Mouse (Mus musculus) layer of hippocampus, adult 11-12 months (tissue): ENCODE results near the gene Kcnj1.

Experiments used
- DNase-seq: peaks from one replicate; pipeline ENCODE4 v3.0.0; 2022; ENCODE audit warnings: low spot score

Kcnj1 gene

GRCm38 (mm10) chr9:32400212-32400611, 27.9 kb downstream of the Kcnj1 start:
- no peak for DNase-seq

- DNase-seq = no peak
Measured at GRCm38 (mm10) chr9:32400662-32401161, 28.4 kb downstream of the Kcnj1 start.

GRCm38 (mm10) chr9:32405191-32405925, 33.1 kb downstream of the Kcnj1 start:
- DNase-seq = peak; percentile 76

DNA sequence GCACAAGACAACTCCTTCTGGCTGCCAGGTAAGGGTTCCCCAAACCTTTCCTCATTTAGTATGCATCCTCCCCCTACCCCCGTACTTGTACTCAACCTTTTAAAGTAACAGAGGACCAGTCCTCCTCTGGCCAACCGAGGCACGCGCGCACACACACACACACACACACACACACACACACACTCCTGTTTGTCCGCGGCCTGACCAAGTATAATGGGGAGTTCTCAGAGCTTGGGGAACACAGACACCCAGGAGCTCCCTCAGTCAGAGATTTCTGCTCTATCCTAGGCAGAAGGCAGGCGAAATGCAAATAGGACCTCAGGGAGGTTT, 36.4 kb downstream of the Kcnj1 start:
- no peak for DNase-seq

DNA sequence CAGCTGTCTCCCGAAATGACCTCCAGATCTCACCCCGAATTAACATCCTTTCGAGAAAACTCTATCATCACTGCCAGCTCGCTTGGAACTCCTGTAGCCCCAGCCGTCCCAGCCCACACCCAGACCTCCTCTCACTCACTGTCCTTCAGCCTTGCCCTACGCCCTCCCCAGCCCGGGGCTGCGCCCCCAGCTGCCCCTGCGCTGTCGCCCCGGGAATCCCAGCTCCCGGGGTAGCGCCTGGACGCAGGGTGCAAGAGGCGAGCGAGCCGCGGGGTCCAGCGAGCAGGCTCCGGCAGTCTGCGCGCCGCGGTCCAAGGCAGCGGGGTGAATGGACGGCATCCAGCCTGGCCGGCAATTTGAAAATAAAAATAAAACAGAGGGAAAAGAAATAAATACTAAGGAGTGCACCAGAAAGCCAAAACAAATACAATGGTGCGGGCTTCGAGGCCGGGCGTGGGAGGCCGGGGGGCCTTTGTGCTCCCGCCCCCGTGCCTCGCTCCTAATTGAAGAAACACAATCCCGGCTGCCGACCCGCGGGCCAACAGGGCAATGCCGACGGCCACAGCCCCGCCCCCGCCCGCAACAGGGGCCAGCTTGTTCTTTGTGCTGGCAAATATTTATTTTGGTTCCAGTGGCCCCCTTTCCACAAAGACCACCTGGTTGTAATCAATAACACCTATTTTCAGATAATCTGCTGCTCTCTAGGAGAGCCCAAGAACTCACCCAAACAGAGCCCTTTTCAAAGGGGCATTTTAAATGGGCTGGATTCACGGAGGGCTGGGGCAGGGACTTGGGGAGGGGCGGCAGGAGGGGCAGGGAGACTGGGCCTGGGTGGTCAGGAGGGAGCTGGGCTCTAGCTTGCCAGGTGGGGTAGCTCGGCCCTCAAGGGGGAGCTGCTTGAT, 37.0 kb downstream of the Kcnj1 start:
- DNase-seq = no peak

DNA sequence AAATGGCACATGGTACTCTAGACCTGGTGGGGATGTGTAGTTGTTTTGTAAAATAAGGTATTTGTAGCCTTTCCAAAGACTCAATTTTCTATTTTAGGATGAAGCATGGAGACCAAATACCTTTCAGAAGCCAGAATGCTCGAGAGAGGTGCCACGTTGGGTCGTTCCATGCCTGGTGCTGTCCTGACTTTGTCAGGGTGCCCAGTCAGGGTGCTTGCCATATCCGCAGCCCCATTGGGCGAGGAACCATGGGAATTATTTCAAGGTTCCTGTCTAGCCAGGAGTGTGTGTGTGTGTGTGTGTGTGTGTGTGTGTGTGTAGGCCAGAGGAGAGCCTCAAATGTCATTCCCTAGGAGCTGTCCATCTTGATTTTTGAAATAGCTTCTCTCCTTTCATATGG, 38.4 kb downstream of the Kcnj1 start:
- no peak for DNase-seq

DNA sequence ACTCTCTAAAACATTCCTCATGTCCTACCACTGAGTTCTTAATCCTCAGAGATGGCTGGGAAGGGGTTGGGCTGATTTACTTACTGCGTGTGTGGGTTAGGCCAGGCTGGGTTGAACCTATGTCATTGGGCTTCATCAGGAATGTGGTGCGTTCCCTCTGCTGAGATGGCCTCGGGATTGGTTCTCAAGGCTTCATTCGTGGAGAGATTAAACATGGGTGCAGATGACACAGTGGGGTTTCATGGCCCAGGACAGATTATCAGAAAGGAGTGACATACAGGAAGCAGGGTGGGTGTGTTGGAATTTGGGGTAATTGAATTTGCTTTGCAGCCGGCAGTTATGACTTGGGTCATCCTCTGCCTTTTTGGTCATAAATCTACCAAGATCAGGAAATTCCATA, 39.2 kb downstream of the Kcnj1 start:
- no peak for DNase-seq

DNA sequence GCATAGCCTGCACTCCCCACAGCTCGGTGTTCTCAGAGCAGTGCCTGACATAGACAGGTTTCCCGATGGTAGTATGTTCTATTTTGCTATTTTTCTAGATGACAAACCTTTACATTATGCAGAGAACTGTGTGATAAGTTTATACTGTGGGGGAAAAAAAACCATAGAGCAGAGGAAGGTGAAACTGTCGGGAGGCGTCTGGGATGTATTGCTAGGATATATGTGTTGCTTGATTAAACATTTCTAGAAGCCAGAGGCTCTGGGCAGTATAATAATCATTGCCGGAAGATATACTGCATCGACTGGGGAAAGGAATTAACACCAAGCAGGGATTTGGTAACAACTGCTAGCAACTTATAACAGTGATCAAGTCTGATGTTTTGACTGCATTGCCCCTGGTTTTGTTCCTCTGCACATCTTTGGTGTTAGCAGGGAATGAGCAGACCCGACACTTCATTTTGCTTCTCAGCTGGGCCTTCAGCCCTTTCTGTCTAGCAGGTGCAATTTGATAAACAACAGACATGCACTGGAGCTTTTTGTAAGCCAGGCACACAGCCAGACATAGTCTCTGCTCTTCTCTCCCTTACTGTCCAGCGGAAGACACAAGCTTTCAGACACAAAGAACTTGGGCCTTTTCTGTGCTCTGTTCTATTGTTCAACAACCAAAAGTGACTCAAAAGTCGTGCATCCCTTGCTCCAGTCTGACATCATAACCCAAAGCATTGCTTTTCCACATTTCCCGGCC, 40.7 kb downstream of the Kcnj1 start:
- no peak for DNase-seq

- no peak for DNase-seq
Measured at GRCm38 (mm10) chr9:32414956-32415355, 42.7 kb downstream of the Kcnj1 start.

- no peak for DNase-seq
Measured at GRCm38 (mm10) chr9:32415952-32416351, 43.7 kb downstream of the Kcnj1 start.

GRCm38 (mm10) chr9:32417466-32418116, 45.3 kb downstream of the Kcnj1 start:
- no peak for DNase-seq

GRCm38 (mm10) chr9:32420711-32421110, 48.4 kb downstream of the Kcnj1 start:
- DNase-seq = no peak

DNA sequence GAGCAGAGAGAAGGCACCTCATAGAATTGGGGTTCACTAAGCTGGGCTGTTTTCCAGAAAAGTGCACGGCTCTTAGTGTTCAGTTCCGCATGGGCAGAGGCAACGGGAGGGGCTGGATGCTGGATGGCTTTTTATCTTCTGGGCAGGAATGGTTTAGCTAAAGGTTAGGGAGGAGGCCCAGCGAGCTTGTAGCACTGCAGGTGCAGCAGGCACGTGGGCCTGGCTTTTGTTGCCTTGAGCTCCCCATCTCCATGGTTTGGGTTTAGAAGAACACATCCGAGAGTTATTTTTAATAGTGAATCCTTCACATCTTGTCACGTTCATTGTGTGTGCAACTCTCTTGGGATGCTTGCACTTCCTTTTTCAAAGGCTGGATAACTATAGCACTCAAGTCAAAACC, 53.0 kb downstream of the Kcnj1 start:
- DNase-seq = no peak

DNA sequence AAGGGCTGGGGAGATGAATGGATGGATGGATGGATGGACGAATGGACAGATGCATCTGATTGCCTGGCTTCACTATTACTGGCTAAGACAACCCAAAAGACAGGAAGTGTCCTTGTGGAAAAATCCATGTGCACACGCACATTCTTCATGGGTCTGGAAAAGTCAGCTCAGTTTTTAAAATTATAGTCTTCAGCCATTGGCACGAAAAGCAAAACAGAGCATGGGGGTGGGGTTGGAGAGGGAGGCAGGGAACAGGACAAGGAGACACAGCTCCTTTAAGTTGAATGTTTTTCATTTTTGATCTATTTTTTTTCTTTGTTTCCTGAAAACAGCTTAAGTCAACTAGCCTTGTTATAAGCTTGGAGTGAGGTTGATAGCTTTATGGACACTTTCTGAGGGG, 58.8 kb downstream of the Kcnj1 start:
- DNase-seq = no peak

GRCm38 (mm10) chr9:32434241-32435213, 62.2 kb downstream of the Kcnj1 start:
- peak; percentile 5 for DNase-seq

GRCm38 (mm10) chr9:32443115-32443514, 70.8 kb downstream of the Kcnj1 start:
- DNase-seq = no peak

- DNase-seq = no peak
Measured at GRCm38 (mm10) chr9:32443817-32444216, 71.5 kb downstream of the Kcnj1 start.

DNA sequence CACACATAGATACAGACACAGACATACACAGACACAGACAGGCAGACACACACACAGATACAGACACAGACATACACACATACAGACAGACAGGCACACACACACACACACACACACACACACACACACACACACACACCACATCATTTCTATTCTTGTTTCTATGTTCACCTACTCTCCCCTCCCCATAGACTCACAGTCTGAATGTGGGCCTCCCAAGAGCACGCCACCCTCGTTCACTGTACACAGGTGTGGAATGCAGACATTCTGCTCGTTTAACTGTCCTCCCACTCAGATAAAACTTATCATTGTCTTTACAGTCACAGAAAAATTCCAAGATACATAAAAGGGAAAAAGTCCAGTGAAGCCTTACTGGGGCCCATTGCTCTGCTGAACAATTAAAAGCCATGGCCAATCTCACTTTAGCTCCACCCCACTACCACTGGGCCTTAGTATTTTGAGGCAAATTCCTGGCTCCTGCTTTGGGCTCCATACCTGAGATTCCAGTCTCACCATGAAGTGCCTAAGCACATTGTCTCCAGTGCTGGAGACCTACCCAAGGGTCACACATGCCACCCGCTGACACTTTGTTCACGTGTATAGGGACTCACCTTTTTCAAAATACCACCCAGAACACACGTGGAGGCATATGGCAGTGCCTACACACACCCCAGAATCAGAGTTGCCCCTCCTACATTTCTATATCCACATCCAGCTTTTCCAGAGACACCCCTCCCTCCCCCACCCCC, 72.3 kb downstream of the Kcnj1 start:
- no peak for DNase-seq

- no peak for DNase-seq
Measured at GRCm38 (mm10) chr9:32445789-32446188, 73.5 kb downstream of the Kcnj1 start.

DNA sequence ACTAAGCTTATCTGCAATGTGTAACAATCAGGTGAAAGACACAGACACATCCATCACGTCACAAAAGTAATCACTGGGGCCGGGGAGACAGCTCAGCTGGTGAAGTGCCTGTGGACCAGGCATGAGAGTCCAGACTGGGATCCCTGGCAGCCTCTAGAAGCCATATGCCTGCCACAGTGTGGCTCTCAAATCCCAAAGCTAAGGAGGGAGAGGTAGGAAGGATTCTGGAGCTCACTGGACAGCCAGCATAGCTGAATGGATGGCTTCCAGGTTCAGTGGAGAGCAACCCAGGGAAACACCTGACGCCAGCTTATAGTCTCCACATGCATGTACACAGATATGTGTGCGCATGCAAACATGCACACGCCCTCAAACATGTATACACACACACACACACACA, 76.5 kb downstream of the Kcnj1 start:
- no peak for DNase-seq
